Mouse (Mus musculus): Measurements from ENCODE around the gene Thsd4.
"Not testable (repeated sequence)": the region's sequence is repeated elsewhere in the genome, so short reads cannot be mapped to it uniquely, and the experiment has no call there.

Thsd4 gene

DNA sequence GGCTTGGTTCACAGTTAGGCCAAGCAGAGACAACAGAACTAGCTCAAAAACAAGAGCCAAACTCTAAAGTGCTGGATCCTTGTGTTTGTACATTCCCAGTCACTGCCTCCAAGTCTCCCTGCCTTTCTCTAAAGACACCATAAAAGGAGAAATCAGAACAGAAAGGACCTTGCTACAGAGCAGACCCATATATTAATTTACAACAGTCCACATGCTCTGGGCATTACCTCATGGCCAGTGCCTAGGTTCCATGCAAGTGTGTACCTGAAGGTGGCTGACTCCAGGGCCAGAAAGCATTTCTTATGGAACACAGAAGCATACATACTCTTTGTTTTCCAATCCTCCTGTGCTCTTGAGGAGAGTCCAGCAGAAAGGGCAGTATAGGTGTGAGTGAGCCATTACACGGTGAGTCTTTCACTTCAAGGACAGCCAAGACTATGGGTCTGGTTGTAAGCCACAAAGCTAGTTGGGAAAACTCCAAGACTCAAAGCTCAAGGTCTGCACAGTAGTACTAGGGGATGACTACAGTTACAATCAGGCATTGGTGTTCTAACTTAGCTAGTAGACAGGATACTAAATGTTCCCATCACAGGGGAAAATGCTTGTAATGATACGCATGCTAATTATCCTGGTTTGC, 216.5 kb downstream of the Thsd4 start:
- no peak for DNase-seq

DNA sequence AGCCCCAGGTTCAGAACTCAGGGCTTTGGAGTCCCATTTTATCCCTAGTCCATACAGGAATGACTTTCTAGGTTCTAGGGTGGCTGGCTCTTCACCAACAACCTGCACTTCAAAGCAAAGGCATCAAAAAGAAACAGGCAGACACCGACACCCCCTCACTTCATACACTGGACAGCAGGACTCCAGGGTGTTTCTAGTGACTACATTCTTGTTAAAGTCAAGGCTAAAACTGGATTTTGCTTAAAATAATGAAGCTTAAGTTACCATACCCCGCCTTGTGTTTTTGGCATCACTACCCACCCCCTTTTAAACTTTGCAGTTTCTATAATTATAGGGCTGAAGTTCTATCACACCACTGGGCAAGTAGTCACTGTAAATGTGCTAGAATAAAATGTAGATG, 225.6 kb downstream of the Thsd4 start:
- DNase-seq = no peak

DNA sequence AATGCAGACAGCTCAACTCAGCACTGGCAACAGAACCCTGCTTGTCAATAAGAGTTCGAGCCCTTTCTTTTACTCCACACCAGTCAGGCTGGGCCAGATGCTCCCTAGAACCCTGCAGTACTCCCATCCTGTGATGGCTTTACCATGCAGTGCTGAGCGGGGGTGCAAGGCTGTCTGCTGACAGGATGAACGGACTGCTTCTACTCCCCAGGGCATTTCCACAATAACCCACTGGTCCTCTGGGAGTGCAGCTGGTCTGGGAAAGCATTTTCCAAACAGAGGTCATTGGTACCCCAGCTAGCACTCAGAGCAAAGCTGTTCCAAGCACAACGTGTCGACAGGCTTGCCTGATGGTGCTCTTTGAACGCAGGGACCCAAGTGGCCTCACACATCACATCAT, 226.6 kb downstream of the Thsd4 start:
- no peak for DNase-seq

DNA sequence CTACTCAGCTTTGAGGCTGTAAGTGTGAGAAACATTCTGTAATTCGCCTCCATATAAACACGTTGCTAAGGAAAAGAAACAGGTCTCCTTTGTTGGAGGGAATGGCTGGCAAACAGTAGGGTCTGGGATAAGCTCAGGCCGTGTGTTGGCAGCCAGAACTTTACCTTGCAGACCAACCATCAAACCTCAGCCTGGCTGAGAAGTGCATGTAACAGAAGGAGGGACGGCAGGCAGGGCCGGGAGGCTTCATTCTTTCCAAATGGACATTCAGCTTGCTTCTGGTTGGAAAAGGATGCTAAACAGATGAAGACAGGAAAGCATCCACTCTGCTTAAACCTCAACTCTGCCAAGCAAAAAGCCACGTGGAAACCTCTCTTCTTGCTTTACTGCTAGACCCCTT, 228.7 kb downstream of the Thsd4 start:
- DNase-seq = no peak

- no peak for DNase-seq
Measured at GRCm38 (mm10) chr9:60290780-60291179, 231.1 kb downstream of the Thsd4 start.

DNA sequence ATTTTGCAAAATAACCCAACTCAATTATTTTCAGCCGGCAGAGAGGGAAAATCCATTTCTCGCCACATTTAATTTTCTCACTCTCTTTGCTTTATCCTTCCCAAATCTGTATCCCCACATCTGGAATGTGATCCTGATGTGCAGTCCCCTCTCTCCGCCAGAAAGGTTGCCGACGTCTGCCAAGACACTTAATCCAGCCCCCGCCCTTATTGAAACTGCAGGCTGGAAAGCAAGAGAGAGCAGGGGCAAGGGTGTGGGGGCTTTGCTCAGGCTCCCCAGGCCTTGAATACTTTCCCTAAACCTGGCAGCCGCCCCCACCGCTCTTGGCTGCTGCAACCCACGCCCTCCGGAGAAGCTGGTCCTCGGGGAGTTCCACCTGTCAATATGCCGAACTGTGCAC, 233.1 kb downstream of the Thsd4 start:
- DNase-seq = no peak

DNA sequence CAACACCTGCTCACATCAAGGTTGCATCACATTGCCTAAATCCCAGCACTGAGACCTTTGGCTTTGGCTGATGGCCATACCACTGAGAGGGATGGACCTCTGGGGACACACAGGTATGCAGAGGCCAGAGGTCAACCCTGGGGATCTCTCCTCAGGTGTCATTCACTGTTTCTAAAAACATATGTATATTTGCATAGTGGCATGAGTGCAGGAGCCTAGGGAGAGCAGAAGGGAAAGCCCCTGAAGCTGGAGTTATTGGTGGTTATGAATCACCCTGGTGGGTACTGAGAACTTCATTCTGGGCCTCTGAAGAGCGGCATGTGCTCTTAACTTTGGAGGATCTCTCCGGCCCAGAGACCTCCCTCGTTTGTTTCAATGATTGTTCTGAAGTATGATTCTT, 235.5 kb downstream of the Thsd4 start:
- DNase-seq = no peak

DNA sequence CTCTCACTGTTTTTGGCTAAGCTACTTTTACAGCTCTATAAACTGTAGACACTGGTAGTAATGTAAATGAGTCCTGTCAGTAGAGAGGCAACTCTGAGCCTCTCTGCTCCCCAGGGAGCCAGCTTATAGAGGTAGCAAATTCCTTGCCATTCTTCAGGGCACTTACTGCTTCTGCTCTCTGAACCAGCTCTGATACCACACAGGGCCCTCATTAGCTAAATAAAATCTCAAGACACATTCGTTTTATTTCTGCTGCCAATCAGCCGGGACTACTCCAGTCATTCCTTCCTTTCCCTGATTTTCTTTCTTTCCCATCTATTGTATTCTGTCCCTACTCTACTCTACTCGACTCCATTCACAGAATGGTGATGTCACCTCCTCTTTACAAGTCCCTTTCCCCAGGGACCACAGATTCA, 236.8 kb downstream of the Thsd4 start:
- no peak for DNase-seq

DNA sequence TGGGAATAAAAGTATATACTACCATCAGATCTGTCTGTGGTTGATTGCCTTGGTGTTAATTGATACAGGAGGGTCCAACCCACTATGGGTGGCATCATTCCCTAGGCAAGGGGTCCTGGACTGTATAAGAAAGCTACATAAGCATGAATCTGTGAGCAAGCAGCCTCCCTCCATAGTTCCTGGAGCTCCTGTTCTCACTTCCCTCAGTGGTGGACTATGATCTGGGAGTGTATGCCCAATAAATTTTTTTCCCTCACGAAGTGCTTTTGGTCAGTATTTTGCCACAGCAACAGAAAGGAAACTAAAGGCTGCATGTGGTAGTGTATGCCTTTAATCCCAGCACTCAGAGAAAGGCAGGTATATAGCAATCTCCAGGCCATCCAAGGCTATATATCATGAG, 237.5 kb downstream of the Thsd4 start:
- DNase-seq = no peak

- no peak for DNase-seq
Measured at GRCm38 (mm10) chr9:60283546-60283945, 238.3 kb downstream of the Thsd4 start.

- DNase-seq = no peak
Measured at GRCm38 (mm10) chr9:60281281-60281680, 240.6 kb downstream of the Thsd4 start.

- no peak for DNase-seq
Measured at GRCm38 (mm10) chr9:60280786-60281185, 241.1 kb downstream of the Thsd4 start.

DNA sequence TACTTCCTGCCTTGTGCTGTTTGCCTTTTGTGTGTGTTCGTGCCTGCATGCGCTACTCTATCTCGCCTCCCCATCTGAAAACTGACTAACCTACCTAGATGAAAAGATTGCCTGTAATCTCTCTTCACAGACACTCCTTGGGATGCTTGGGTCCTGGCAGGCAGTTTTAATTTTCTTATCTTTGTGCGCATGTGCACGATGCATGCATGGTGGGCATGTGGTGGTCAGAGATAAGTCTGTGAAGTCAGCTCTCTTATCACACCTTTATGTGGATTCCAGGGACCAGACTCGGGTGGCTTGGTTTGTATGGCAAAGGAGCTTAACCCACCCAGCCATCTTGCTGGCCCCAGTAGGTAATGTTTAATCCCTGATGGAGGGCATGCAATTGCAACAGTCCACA, 242.3 kb downstream of the Thsd4 start:
- DNase-seq = no peak

DNA sequence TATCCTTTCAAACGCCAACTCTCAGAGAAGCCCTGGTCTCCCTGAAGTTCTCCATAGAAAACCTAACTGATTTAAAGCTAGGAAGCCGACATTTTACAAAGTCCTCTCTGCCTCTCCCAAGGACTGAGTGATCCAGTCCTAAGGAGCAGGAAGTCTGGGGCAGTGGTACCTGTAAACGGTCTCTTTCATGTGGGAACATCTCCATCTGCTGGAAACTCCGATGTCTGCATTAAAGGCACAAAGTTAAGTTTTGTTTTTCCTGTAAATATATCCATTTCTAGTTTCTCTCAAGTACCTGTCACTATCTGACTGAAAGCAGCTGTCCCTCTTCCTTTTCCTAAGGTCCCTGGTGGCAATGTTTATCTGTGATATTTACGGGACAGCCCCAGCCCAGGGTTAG, 245.5 kb downstream of the Thsd4 start:
- no peak for DNase-seq

DNA sequence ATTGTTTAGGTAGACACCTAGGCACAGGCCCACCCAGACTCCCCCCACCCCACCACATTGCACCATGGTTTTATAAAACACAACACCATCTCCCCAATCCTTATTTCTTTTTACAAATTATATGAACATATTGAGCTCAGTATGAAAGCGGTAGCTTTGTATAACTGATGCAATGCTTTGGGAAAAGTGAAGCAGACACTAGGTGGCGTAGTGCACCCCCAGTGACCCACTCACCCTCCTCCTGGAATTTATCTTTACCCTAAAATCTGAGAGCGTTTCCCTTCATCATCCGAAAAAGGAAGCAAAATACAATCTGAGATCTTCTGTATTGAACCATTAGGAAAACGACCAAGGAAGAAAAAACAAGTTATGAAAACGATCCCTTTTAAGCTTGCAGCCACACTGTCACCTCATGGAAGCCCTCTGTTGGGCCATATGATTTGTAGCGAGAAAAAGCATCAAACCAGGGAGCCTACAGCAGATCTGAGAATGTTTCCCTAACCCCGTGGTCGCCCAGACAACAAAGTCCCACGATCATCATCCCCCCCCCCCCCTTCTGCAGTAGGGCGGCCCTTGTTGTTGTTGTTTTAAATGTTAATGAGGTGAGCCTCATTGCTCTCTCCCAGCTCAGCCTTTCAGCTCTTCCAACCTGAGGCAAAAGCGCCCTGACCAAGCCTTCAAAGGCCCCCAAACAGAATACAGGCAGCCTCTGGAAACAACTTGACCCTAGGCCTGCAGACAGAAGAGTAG, 246.3 kb downstream of the Thsd4 start:
- DNase-seq = peak; percentile 33

- DNase-seq = no peak
Measured at GRCm38 (mm10) chr9:60274503-60274902, 247.3 kb downstream of the Thsd4 start.

- DNase-seq = not testable (repeated sequence)
Measured at GRCm38 (mm10) chr9:60272345-60272744, 249.5 kb downstream of the Thsd4 start.

DNA sequence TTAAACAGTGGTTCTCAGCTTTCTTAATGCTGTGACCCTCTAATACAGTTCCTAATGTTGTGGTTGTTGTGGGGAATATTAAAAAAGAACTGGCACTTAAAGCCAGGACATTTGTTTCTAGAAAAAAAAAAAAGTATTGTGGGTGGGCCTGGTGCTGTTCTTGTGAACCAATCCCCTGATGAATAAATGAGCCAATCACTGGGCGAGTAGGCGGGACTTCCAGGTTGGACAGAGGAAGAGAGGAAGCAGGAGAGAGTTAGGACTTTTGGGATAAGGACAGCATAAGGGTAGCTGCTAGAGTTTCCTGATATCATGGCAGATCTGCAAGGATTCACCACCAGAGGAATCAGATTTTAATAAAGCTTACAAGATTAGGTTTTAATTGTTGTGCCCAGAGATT, 249.9 kb downstream of the Thsd4 start:
- DNase-seq = no peak

GRCm38 (mm10) chr9:60269807-60270206, 252.0 kb downstream of the Thsd4 start:
- DNase-seq = no peak

DNA sequence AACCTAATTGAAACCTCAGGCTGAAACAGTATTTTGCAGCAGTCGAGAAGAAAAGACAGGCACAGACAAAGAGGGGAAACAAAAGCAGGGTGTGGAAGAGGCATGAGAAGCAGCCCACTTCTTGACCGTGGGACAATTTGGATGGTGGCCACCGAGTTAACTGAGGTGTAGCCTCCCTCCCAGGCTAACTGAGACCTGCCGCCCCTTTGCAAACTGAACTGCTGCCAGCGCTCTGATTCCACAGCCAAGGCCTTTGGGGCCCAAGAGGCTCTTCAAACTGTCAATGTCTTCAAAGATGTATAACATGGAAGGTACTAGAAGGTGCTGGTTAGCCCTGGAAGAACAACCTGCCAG, 254.6 kb downstream of the Thsd4 start:
- DNase-seq = no peak

- DNase-seq = no peak
Measured at GRCm38 (mm10) chr9:60266583-60267272, 255.1 kb downstream of the Thsd4 start.

DNA sequence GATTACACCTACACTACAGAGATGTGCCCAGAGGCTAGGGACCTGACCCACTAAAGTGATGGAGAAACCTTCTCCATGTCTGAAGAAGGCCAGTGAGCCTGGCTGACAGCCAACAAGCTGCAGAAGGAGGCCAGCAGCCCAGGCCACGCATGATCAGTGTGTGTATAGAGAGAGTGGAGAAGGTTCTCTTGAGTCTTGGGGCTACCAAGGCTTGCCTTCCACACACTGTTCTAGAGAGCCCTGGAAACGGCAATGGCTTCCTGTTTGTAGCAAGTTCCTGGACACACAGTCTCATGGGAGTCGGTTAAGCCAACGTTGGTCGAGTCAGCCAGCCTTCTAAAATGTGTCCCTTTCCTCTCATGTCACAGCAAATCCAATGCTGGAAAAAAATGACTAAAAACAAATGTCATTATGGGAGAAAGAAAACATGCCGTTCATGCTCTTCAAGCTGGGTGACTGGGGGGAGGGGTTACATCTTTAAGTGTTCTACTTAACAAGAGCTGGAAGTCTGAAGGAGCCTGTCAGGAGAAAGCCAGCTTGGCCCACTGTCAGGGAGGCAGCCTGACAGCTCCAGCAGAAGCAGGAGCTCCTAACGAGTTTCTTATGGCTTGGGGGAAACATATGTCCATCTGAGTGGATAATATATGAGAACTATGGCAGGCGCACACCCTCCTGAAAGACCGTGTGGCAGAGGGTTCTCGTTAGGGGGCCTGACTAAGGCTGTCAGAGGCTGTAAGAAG, 257.1 kb downstream of the Thsd4 start:
- no peak for DNase-seq

GRCm38 (mm10) chr9:60262515-60263140, 259.2 kb downstream of the Thsd4 start:
- no peak for DNase-seq

Data from right cerebral cortex, postnatal 14 days (tissue).